Mouse (Mus musculus) kidney, adult 18-20 months (tissue): ENCODE data around the gene Olfr1457.

Experiments
- DNase-seq: peaks from one replicate; pipeline ENCODE4 v3.0.0; 2021

Olfr1457 gene

GRCm38 (mm10) chr19:13097791-13098190, at the start of gene Olfr1457:
Gene Olfr1457, minus strand, starts transcription at chr19:13097891.
- DNase-seq = no peak

DNA sequence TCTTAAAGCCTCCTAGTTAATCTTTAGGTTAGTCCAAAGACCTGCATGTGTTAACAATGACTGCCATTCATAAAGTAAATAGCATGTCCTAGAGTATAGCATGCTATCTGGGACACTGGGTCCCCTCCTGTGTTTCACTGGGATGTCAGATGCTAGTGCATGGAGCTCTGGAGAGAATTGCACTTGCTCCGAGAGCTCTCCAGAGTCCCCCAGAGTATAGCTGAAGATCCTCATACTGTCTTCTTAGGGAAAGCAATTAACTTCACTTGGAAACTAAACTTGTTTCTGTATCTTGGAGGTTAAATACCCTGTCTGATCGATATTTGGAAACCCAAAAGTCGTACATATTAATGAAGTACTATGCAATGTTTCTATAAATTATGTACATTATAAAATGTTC, 9.0 kb upstream of the Olfr1457 start, which contains the start of gene Olfr1458:
Olfr1458 (minus strand) TSS at position 101 of the 400 bp plus-strand sequence.
- no peak for DNase-seq

DNA sequence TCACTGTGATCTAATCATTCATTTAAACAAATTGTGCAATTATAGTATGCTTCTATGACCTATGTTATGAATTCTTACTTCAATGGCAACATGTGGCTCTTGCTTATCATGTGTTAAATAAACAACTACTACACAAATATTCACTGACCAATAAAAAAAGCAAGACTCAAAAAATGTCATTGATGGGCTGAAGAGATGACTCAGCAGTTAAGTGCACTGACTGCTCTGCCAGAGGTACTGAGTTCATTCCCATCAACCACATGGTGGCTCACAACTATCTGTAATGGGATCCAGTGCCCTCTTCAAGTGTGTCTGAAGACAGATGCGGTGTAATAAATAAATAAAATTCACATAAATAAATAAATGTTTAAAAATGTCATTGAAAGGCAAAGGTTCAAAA, 3.8 kb downstream of the Olfr1457 start:
- DNase-seq = no peak

GRCm38 (mm10) chr19:13060310-13060709, 37.4 kb downstream of the Olfr1457 start, which contains the start of gene Olfr1454:
Gene Olfr1454, plus strand, starts transcription at chr19:13060610.
- no peak for DNase-seq
